Mouse (Mus musculus) midbrain, embryonic 12.5 days (tissue): ENCODE measurements at regions not wholly inside any gene's neighbourhood (a gene's known extent, or its start where the extent isn't known, plus 50 kb on each side); places are given as distances from the start of the nearest gene placed in this dataset.

Experiments used
- ATAC-seq: fragments of 200-750 bp; cut with Nextera tagmentation; 2 replicates; pipeline ENCODE4 v1.8.0; 2017; ENCODE audit warnings: low read depth, moderate TSS enrichment, moderate library complexity; ENCODE audit not compliant: low FRiP score
- H3K27ac ChIP-seq: fragments of 300-500 bp; sonication (generic); replicated peaks from 2 replicates; pipeline ENCODE4 v1.5.1; 2016; ENCODE audit warnings: mild to moderate bottlenecking
- H3K27me3 ChIP-seq: fragments of 300-500 bp; sonication (generic); 2 replicates; pipeline ENCODE4 v1.6.1; 2016; ENCODE audit warnings: mild to moderate bottlenecking
- H3K36me3 ChIP-seq: fragments of 300-500 bp; sonication (generic); 2 replicates; pipeline ENCODE4 v1.6.1; 2016
- H3K4me1 ChIP-seq: fragments of 300-500 bp; sonication (generic); 2 replicates; pipeline ENCODE4 v1.6.1; 2016
- H3K4me2 ChIP-seq: fragments of 300-500 bp; sonication (generic); replicated peaks from 2 replicates; pipeline ENCODE4 v1.6.1; 2016; ENCODE audit warnings: mild to moderate bottlenecking, moderate library complexity
- H3K4me3 ChIP-seq: fragments of 300-500 bp; sonication (generic); 2 replicates; pipeline ENCODE4 v1.5.1; 2016; ENCODE audit warnings: mild to moderate bottlenecking
- H3K9ac ChIP-seq: fragments of 300-500 bp; sonication (generic); replicated peaks from 2 replicates; pipeline ENCODE4 v1.6.1; 2016; ENCODE audit warnings: mild to moderate bottlenecking, moderate library complexity
- H3K9me3 ChIP-seq: fragments of 300-500 bp; sonication (generic); 2 replicates; pipeline ENCODE4 v1.6.1; 2016; ENCODE audit warnings: mild to moderate bottlenecking
- WGBS: fragments of 180-500 bp; shearing (Covaris S2); methylation state at CpG from one replicate; pipeline ENCODE4 v1.1.7; 2016; 5-methylcytosine and 5-hydroxymethylcytosine counted together

DNA sequence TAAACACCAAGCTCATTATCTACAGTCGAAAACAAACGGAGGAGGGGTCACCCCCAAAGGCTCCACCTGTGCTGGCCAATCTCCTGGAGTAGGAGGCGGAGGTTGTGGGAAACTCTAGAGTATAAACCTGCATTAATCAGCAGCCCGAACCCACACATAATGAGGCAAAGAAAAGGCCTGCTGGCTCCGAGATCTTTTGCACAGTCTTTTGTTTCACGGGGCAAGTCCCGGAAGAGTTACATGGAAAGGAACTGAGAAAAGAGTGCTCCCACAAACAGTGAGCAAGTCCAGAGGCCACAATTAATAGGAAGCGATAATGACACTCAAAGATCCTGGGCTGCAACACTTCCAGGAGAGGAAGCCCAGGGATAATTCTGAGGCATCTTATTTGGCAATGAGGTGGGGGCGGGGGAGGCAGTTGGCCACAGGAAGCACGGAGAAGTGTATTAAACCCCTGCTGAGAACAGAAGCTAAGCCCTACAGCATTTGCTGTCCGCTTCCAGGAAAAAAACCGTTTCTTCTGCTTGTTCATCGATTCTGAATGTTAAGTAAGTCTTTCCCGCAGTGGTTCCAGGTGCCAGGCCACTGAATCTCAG is 59.1 kb upstream of the Mamdc2 start:
- Histone ChIP-seq H3K4me3 (peak overlapping the region; percentile 3; the same call in 1 of the 2 replicates), H3K27me3 (no peaks in the 10 kb centered on the region), H3K27ac (peak overlapping the region; percentile 74), H3K4me2 (peak overlapping the region; percentile 37), H3K4me1 (peaks cover 11% of the 10 kb centered on the region), H3K9ac (0 out of 2 replicates have a peak overlapping the region, but pooled peaks have one; percentile 15), H3K36me3 (no peaks in the 10 kb centered on the region), H3K9me3 (no peaks in the 10 kb centered on the region)
- 6% methylated on average over 14 of the region's 14 CpGs for WGBS
- ATAC-seq = peak; percentile 80
